Mouse (Mus musculus): ENCODE results near the gene Rcc2.

- no peak for TF ChIP-seq CTCF (IDR thresholded peaks at IDR 0.05)
- TF ChIP-seq EP300 (IDR thresholded peaks at IDR 0.05): no peak
These were observed 55.5 kb downstream of the Rcc2 start for GRCm38 (mm10) chr4:140755811-140756210.
